Mouse (Mus musculus): ENCODE measurements around the gene Rpap3.
"Not testable (repeated sequence)": the region's sequence is repeated elsewhere in the genome, so short reads cannot be mapped to it uniquely, and the experiment has no call there.

Gene Rpap3

GRCm38 (mm10) chr15:97684118-97684517 is 21.5 kb downstream of the Rpap3 start:
- no peak for DNase-seq

- no peak for DNase-seq
These were observed 23.6 kb downstream of the Rpap3 start for GRCm38 (mm10) chr15:97682053-97682452.

DNA sequence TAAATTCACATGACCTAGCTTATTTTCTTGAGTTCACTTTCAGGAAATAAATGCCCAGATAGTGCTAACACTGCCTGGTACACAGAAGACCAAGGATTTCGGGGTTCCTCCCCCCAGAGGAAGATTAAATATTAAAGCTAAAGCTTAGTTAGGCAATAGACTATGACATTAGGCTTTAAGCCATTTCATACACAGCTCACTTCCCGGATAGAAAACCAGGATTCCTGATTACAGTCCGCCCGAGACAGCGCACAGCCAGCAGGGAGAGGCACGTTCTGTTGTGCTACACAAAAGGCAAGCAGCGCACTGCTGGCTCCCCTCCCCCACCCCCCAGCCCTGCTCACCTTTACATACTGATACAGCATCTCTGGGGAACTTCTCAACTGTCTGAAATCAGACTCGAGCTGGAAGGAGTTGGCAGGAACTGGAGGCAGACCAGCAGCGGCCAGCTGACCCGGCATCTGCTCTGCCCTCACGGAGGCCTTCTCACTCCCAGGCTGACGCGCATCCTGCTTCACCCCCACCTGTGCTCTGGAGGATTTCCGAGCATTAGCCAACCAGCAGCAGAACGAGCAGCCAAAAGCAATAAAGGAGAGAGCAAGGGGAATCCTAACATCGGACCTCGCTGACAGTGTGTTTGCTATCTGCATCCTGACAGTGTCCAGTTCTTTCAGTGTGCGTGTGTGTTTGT is 25.5 kb downstream of the Rpap3 start:
- no peak for DNase-seq

- no peak for DNase-seq
These were observed 28.3 kb downstream of the Rpap3 start for GRCm38 (mm10) chr15:97677341-97677740.

GRCm38 (mm10) chr15:97675927-97676326 is 29.7 kb downstream of the Rpap3 start:
- DNase-seq, result no peak

- DNase-seq, result no peak
These were observed 31.2 kb downstream of the Rpap3 start for GRCm38 (mm10) chr15:97674423-97674822.

DNA sequence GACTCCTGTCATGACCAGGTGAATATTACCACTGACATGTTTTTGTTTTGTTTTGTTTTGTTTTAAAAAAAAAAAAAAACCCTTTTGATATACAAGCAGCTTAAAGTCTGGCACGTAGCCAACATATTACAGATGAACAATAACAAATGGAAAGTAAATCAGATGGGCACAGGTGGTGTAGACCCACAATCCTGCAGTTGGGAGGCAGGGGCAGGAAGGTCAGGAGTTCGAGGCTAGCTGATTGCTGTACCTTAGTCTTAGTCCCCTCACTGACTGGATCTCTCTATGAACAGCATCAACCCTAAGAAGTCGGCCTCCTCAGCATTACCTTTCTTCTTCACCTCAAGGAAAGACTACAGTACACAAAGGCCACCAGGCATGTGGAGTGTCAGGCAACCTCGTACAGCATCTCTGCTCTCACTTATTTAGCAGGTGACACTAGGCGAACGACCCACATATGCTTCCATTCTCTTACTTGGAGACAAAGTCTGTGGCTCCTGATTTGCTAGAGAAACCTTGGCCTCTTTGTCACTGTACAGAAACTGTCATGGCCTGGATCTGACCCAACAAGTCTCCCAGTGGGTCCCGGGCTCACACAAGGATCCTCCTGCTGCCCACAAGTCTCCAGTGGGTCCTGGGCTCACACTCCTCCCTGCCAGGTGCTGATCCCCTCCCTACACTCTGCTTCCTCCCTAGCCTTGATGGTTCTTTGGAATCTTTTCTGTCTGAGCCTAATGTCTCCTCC is 32.2 kb downstream of the Rpap3 start:
- DNase-seq, result no peak

DNA sequence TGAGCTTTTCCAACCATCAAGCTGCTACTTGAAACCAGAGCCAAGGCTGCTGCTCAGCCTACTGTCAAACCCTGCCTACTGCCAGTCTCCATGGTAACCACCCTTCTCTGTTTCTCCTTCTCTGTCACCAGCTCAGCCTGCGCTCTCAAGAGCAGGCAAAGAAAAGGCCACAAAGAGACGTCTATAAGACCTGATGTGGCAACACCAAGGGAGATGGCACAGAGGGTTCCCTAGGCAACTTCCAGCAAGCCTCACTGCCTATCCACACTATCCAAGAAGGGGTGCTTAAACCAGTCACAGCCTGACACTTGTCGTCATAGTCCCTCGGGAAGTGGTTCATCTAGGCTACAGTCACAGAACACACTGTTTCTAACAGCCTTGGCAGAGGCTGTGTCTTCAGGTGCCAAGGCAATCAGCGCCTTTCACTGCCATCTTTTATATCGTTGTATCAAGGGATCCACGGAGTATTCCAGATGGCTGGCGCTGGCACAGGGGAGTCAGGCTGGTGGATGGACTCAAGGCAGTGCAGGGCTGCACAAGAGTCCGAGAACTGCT is 33.3 kb downstream of the Rpap3 start:
- DNase-seq, result no peak

- no peak for DNase-seq
These were observed 35.1 kb downstream of the Rpap3 start for GRCm38 (mm10) chr15:97670554-97670953.

- DNase-seq, result not testable (repeated sequence)
These were observed 37.3 kb downstream of the Rpap3 start for GRCm38 (mm10) chr15:97668158-97668877.

- peak in 1 of 2 experiments; percentile 22 for DNase-seq
These were observed 38.2 kb downstream of the Rpap3 start for GRCm38 (mm10) chr15:97667437-97667836.

DNA sequence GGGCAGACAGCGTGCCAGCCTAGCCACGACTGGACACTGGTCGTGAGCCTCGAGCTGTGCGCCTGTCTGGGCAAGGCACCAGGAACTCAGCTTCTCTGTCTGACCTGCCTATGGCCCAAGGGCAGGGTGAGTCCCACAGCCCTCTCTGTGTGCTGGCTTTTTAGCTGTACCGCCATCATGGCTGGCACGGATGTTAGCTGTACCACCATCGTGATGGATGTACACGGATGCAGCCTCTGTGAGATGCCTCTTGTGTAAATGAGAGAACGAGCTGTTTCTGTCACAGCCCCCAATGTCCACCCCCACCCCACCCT is 39.2 kb downstream of the Rpap3 start:
- no peak for DNase-seq

GRCm38 (mm10) chr15:97665770-97666456 is 39.7 kb downstream of the Rpap3 start:
- DNase-seq, result no peak

GRCm38 (mm10) chr15:97664981-97665668 is 40.5 kb downstream of the Rpap3 start:
- no peak for DNase-seq

- DNase-seq, result peak; percentile 19 to 51
These were observed 41.7 kb downstream of the Rpap3 start for GRCm38 (mm10) chr15:97663750-97664406.

GRCm38 (mm10) chr15:97658755-97659116 is 46.9 kb downstream of the Rpap3 start:
- no peak for DNase-seq

- DNase-seq, result no peak
These were observed 47.5 kb downstream of the Rpap3 start for GRCm38 (mm10) chr15:97657856-97658754.

GRCm38 (mm10) chr15:97657420-97657819 is 48.2 kb downstream of the Rpap3 start:
- no peak for DNase-seq

- DNase-seq, result no peak
These were observed 55.9 kb downstream of the Rpap3 start for GRCm38 (mm10) chr15:97649726-97650125.

- no peak for DNase-seq
These were observed 57.4 kb downstream of the Rpap3 start for GRCm38 (mm10) chr15:97648176-97648575.

GRCm38 (mm10) chr15:97646426-97646825 is 59.2 kb downstream of the Rpap3 start:
- DNase-seq, result no peak
